In the genomic region with DNA sequence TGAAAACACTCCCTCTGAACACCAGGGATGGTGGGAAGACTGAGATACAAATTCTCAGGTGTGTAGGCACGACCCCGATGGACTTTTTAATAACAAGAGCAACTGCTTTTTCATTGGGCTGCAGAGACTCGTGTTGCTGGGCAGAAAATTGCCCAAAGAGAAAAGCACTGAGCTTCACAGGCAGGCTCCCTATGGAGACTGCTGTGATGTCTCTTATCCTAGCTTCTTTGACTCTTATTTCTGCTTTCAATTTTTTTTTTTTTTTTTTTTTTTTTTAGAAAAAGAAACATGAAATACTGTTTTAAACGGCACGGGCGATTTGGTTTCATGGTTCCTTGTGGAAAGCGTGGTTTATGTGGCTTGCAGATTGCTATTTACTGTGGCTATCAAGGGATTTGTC, we compare ENCODE assay signal across 22 mouse cellular contexts.
DNase-seq lines count a peak whose midpoint lies in the region; ATAC-seq and TF ChIP-seq lines count a peak whose summit lies in the region.
"Had no signal": no experiment of that assay in that cellular context is flagged by ENCODE, and none has a peak within 500 bp of the region (broad histone marks: within the 10 kb centered on the region; RNA-seq: fewer than 3 reads in every experiment).

No protein-coding gene starts in this region.

- H3K4me2 ChIP-seq in liver, postnatal 0 days (ENCODE audit: low read depth, low read length), result peak overlapping the region; percentile 44; the same call in 1 of the 2 replicates
- no peak overlapping the region for H3K4me2 ChIP-seq in liver, embryonic 11.5 days
- H3K4me2 ChIP-seq: embryonic facial prominence, embryonic 12.5 days; heart, embryonic 15.5 days had no signal

- no peak overlapping the region for H3K27ac ChIP-seq in liver, postnatal 0 days (ENCODE audit: low read depth)
- no peak overlapping the region for H3K27ac ChIP-seq in liver, embryonic 11.5 days (ENCODE audit: low read depth, low read length)
- H3K27ac ChIP-seq: embryonic facial prominence, embryonic 12.5 days; heart, adult 2 months; heart, embryonic 15.5 days; liver, embryonic 13.5 days had no signal

- no peak overlapping the region for H3K9ac ChIP-seq in liver, postnatal 0 days (replicated peaks)
- H3K9ac ChIP-seq in liver, embryonic 11.5 days (ENCODE audit: low read depth, low read length), result no peak overlapping the region
- H3K9ac ChIP-seq: embryonic facial prominence, embryonic 12.5 days; heart, embryonic 15.5 days; liver, embryonic 13.5 days had no signal

- no peaks in the 10 kb centered on the region for H3K27me3 ChIP-seq in liver, postnatal 0 days (ENCODE audit: insufficient read depth, low read length)
- H3K27me3 ChIP-seq in liver, embryonic 11.5 days (replicated peaks; ENCODE audit: control insufficient read depth, insufficient read depth, low read length), result no peaks in the 10 kb centered on the region
- H3K27me3 ChIP-seq: embryonic facial prominence, embryonic 12.5 days; heart, embryonic 15.5 days; liver, embryonic 13.5 days; megakaryocyte, embryonic 14.5 days had no signal

- no peak for ATAC-seq in liver, postnatal 0 days
- no peak; the same call in 1 of the 2 replicates for ATAC-seq in liver, embryonic 11.5 days (replicated peaks; ENCODE audit: low FRiP score)
- 0 out of 4 replicates have a peak, but pooled peaks have one; percentile 17 to 23 for ATAC-seq in hematopoietic stem cell, adult 5-6 weeks (replicated peaks in 1 of 2; ENCODE audit: insufficient read depth in 1 of 2, low FRiP score in 2 of 2, low TSS enrichment in 1 of 2, low read depth in 1 of 2, poor library complexity in 2 of 2, severe bottlenecking in 2 of 2)
- peak; percentile 59 for ATAC-seq in megakaryocyte-erythroid progenitor cell, adult 5-6 weeks (replicated peaks; ENCODE audit: low FRiP score, low TSS enrichment, poor library complexity, severe bottlenecking)
- ATAC-seq: lung, postnatal 0 days had no signal

- no peak for TF ChIP-seq EP300 in liver, postnatal 0 days (IDR thresholded peaks at IDR 0.05; ENCODE audit: low read depth)

- H3K4me3 ChIP-seq in liver, postnatal 0 days (ENCODE audit: low read depth, low read length), result no peak overlapping the region
- no peak overlapping the region for H3K4me3 ChIP-seq in liver, embryonic 11.5 days (ENCODE audit: low read depth, low read length)
- H3K4me3 ChIP-seq: embryonic facial prominence, embryonic 12.5 days; heart, adult 2 months; heart, embryonic 15.5 days; liver, embryonic 13.5 days; megakaryocyte, embryonic 14.5 days had no signal

- H3K9me3 ChIP-seq in liver, postnatal 0 days (ENCODE audit: low read length), result no peaks in the 10 kb centered on the region
- H3K9me3 ChIP-seq in liver, embryonic 11.5 days (ENCODE audit: control insufficient read depth, low read length), result no peaks in the 10 kb centered on the region
- H3K9me3 ChIP-seq: embryonic facial prominence, embryonic 12.5 days; heart, embryonic 15.5 days; liver, embryonic 13.5 days; megakaryocyte, embryonic 14.5 days had no signal

- WGBS in liver, postnatal 0 days (ENCODE audit: insufficient replicate concordance), result 38% methylated on average over 7 of the region's 7 CpGs
- WGBS in liver, embryonic 11.5 days, result 61% methylated on average over 7 of the region's 7 CpGs

- H3K4me1 ChIP-seq in liver, postnatal 0 days (ENCODE audit: insufficient read depth), result no peaks in the 10 kb centered on the region
- H3K4me1 ChIP-seq in liver, embryonic 11.5 days (replicated peaks; ENCODE audit: control insufficient read depth, insufficient read depth, low read length), result no peaks in the 10 kb centered on the region
- H3K4me1 ChIP-seq: embryonic facial prominence, embryonic 12.5 days; heart, embryonic 15.5 days; liver, embryonic 13.5 days; megakaryocyte, embryonic 14.5 days had no signal

- no peak for TF ChIP-seq CTCF in liver, postnatal 0 days (IDR thresholded peaks at IDR 0.05; ENCODE audit: low read depth)

- H3K36me3 ChIP-seq in liver, postnatal 0 days (replicated peaks; ENCODE audit: insufficient read depth, low read length), result no peaks in the 10 kb centered on the region
- H3K36me3 ChIP-seq in liver, embryonic 11.5 days (ENCODE audit: control insufficient read depth, insufficient read depth, low read length), result no peaks in the 10 kb centered on the region
- H3K36me3 ChIP-seq: embryonic facial prominence, embryonic 12.5 days; heart, embryonic 15.5 days; liver, embryonic 13.5 days had no signal

- DNase-seq in embryo, embryonic 10.5 days (ENCODE audit: low spot score), result peak; percentile 15
- no peak for DNase-seq in embryo, embryonic 10 days (ENCODE audit: low spot score)
- DNase-seq in liver, postnatal 0 days, result no peak
- DNase-seq in liver, embryonic 11.5 days (ENCODE audit: low spot score), result no peak
- no peak for DNase-seq in heart, postnatal 36 days
- no peak for DNase-seq in left cerebral cortex, postnatal 36 days (ENCODE audit: low spot score in 2 of 2)
- DNase-seq: adrenal gland, adult 8-10 months; cerebellum, adult 11 months; cerebellum, postnatal 25 days; gastrocnemius, postnatal 14 days; heart, adult 2 months; kidney, adult 8-10 months; kidney, postnatal 25 days; liver, embryonic 13.5 days; right cerebral cortex, adult 18-20 months; thymus, postnatal 25 days had no signal

- intact Hi-C loops in heart, postnatal 36 days (cut with DNase I), result no loop called here
- intact Hi-C loops in left cerebral cortex, postnatal 36 days (cut with DNase I), result no loop called here

Comparison
In these comparisons a context has a peak if more than half of its experiments do, and no peak if none do; other contexts are left out.
1. ATAC-seq: peak in hematopoietic stem cell, adult 5-6 weeks (2 of 2) and megakaryocyte-erythroid progenitor cell, adult 5-6 weeks (single experiment); none in liver, postnatal 0 days (single experiment) and liver, embryonic 11.5 days (single experiment).